In the genomic region with DNA sequence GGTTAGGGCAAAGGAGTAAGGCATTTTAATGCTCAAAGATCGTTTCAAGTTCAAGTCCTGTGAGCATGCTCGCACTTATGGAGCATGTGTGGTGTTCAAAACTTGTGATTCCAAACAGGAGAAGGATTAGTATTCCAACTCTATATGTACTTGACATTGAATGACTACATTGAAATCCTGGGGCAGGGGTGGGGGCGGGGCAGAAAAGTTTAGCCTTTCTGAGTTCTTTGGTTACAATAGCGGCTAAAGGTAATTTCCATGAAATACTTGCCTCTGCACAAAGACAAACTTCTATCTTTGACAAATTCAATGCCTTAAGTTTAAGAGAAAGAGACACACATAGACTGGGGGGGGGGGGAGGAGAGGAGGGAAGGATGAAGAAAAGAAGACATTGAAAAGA, we compare ENCODE assay signal across 9 mouse cellular contexts. TPM values are rescaled to one million over a fixed set of nuclear protein-coding genes. Genes with fewer than 3 reads are reported as not detected.
DNase-seq lines count a peak whose midpoint lies in the region; ATAC-seq and TF ChIP-seq lines count a peak whose summit lies in the region.
"Had no signal": no experiment of that assay in that cellular context is flagged by ENCODE, and none has a peak within 500 bp of the region (broad histone marks: within the 10 kb centered on the region; RNA-seq: fewer than 3 reads in every experiment).

No protein-coding gene starts in this region.

- DNase-seq in liver, postnatal 0 days, result no peak
- DNase-seq in adrenal gland, adult 2 months, result no peak
- DNase-seq in layer of hippocampus, adult 18-20 months (ENCODE audit: low spot score in 2 of 2), result no peak
- DNase-seq in left cerebral cortex, adult 2 months (ENCODE audit: extremely low spot score in 1 of 2, low spot score in 2 of 2), result no peak

- H3K27me3 ChIP-seq in liver, embryonic 12.5 days (replicated peaks), result peaks cover 29% of the 10 kb centered on the region
- peaks cover 28% of the 10 kb centered on the region for H3K27me3 ChIP-seq in liver, postnatal 0 days (ENCODE audit: insufficient read depth, low read length)
- H3K27me3 ChIP-seq in intestine, embryonic 15.5 days (replicated peaks), result 0 out of 2 replicates have a peak, but pooled peaks cover 3% of the 10 kb centered on the region
- H3K27me3 ChIP-seq in neural tube, embryonic 14.5 days (ENCODE audit: control insufficient read depth, insufficient read depth, low read length), result peaks cover 11% of the 10 kb centered on the region

- H3K4me2 ChIP-seq in liver, embryonic 12.5 days, result peak overlapping the region; percentile 74
- H3K4me2 ChIP-seq in liver, postnatal 0 days (ENCODE audit: low read depth, low read length), result no peak overlapping the region
- peak overlapping the region; percentile 100 for H3K4me2 ChIP-seq in intestine, embryonic 15.5 days (replicated peaks)
- H3K4me2 ChIP-seq in neural tube, embryonic 14.5 days (ENCODE audit: low read depth, low read length), result peak overlapping the region; percentile 98

- intact Hi-C loops in left cerebral cortex, adult 2 months (cut with DNase I), result loop anchor here (10.0 kb wide), 1 partner anchor 370 kb away; no protein-coding TSS in a partner anchor

- TF ChIP-seq CTCF in liver, postnatal 0 days (IDR thresholded peaks at IDR 0.05; ENCODE audit: low read depth), result no peak
- no peak for TF ChIP-seq CTCF in embryonic fibroblast, embryonic 13.5 days (IDR thresholded peaks at IDR 0.05; ENCODE audit: borderline replicate concordance, insufficient read depth, low read length)
- TF ChIP-seq CTCF in left cerebral cortex, adult 2 months (IDR thresholded peaks at IDR 0.05), result no peak

- H3K4me3 ChIP-seq in liver, embryonic 12.5 days, result no peak overlapping the region
- no peak overlapping the region for H3K4me3 ChIP-seq in liver, postnatal 0 days (ENCODE audit: low read depth, low read length)
- peak overlapping the region; percentile 48; the same call in 1 of the 2 replicates for H3K4me3 ChIP-seq in embryonic fibroblast, embryonic 13.5 days (ENCODE audit: insufficient read depth, low read length)
- peak overlapping the region; percentile 62; the same call in 1 of the 2 replicates for H3K4me3 ChIP-seq in intestine, embryonic 15.5 days (replicated peaks)
- peak overlapping the region; percentile 79; the same call in 1 of the 2 replicates for H3K4me3 ChIP-seq in neural tube, embryonic 14.5 days (ENCODE audit: low read depth, low read length)
- no peak overlapping the region for H3K4me3 ChIP-seq in left cerebral cortex, adult 2 months

- WGBS in liver, embryonic 12.5 days (ENCODE audit: insufficient replicate concordance), result 40% methylated on average over 4 of the region's 4 CpGs
- WGBS in liver, postnatal 0 days (ENCODE audit: insufficient replicate concordance), result 47% methylated on average over 4 of the region's 4 CpGs
- 48% methylated on average over 4 of the region's 4 CpGs for WGBS in intestine, embryonic 15.5 days
- WGBS in neural tube, embryonic 14.5 days, result 48% methylated on average over 4 of the region's 4 CpGs

- H3K4me1 ChIP-seq in liver, embryonic 12.5 days, result no peaks in the 10 kb centered on the region
- no peaks in the 10 kb centered on the region; the same call in 1 of the 2 replicates for H3K4me1 ChIP-seq in liver, postnatal 0 days (ENCODE audit: insufficient read depth)
- H3K4me1 ChIP-seq in embryonic fibroblast, embryonic 13.5 days (ENCODE audit: control insufficient read depth, insufficient read depth, low read length), result no peaks in the 10 kb centered on the region
- H3K4me1 ChIP-seq in intestine, embryonic 15.5 days (replicated peaks), result no peaks in the 10 kb centered on the region
- H3K4me1 ChIP-seq in neural tube, embryonic 14.5 days (ENCODE audit: control insufficient read depth, insufficient read depth, low read length), result no peaks in the 10 kb centered on the region

- ATAC-seq in liver, embryonic 12.5 days, result no peak
- no peak for ATAC-seq in liver, postnatal 0 days
- ATAC-seq in intestine, embryonic 15.5 days, result no peak
- ATAC-seq in neural tube, embryonic 14.5 days (ENCODE audit: low read depth), result no peak

- no peak for TF ChIP-seq POLR2A in embryonic fibroblast, embryonic 13.5 days (IDR thresholded peaks at IDR 0.05; ENCODE audit: low read depth, low read length)

- TF ChIP-seq EP300 in liver, postnatal 0 days (IDR thresholded peaks at IDR 0.05; ENCODE audit: low read depth), result no peak

- H3K36me3 ChIP-seq in liver, embryonic 12.5 days, result no peaks in the 10 kb centered on the region
- no peaks in the 10 kb centered on the region for H3K36me3 ChIP-seq in liver, postnatal 0 days (replicated peaks; ENCODE audit: insufficient read depth, low read length)
- no peaks in the 10 kb centered on the region for H3K36me3 ChIP-seq in intestine, embryonic 15.5 days
- H3K36me3 ChIP-seq in neural tube, embryonic 14.5 days (ENCODE audit: control insufficient read depth, insufficient read depth, low read length), result no peaks in the 10 kb centered on the region

- no peak overlapping the region for H3K9ac ChIP-seq in liver, embryonic 12.5 days
- H3K9ac ChIP-seq in liver, postnatal 0 days (replicated peaks), result no peak overlapping the region
- H3K9ac ChIP-seq in intestine, embryonic 15.5 days, result no peak overlapping the region; the same call in 1 of the 2 replicates
- H3K9ac ChIP-seq in neural tube, embryonic 14.5 days (replicated peaks; ENCODE audit: low read depth, low read length), result 0 out of 2 replicates have a peak overlapping the region, but pooled peaks have one; percentile 53

- H3K27ac ChIP-seq in liver, embryonic 12.5 days, result no peak overlapping the region
- H3K27ac ChIP-seq in liver, postnatal 0 days (ENCODE audit: low read depth), result no peak overlapping the region
- H3K27ac ChIP-seq in embryonic fibroblast, embryonic 13.5 days (ENCODE audit: insufficient read depth, low read length), result no peak overlapping the region
- no peak overlapping the region for H3K27ac ChIP-seq in intestine, embryonic 15.5 days
- no peak overlapping the region for H3K27ac ChIP-seq in neural tube, embryonic 14.5 days (ENCODE audit: low read depth, low read length)
- H3K27ac ChIP-seq in left cerebral cortex, adult 2 months, result no peak overlapping the region

- H3K9me3 ChIP-seq in liver, embryonic 12.5 days (replicated peaks), result no peaks in the 10 kb centered on the region
- H3K9me3 ChIP-seq in liver, postnatal 0 days (ENCODE audit: low read length), result no peaks in the 10 kb centered on the region
- H3K9me3 ChIP-seq in intestine, embryonic 15.5 days, result no peaks in the 10 kb centered on the region
- no peaks in the 10 kb centered on the region for H3K9me3 ChIP-seq in neural tube, embryonic 14.5 days (ENCODE audit: control insufficient read depth, low read length)

RNA-seq across cellular contexts. Expression of a gene that starts 53.5 kb away (rescaled TPM):
- 0.12 and 0.48 TPM in 2 replicates for polyA plus RNA-seq in liver, embryonic 12.5 days (2016; fragmentation: Nextera tagmentation; extraction: Ambion mirVana)
- 0.01 and 0.06 TPM in 2 replicates for polyA plus RNA-seq in liver, postnatal 0 days (2015; fragmentation: Nextera tagmentation; extraction: Ambion mirVana)
- 11.9 and 41.4 TPM in 2 replicates for polyA plus RNA-seq in embryonic fibroblast, embryonic 13.5 days (2011; ENCODE audit: insufficient read length, low read depth, missing spikeins)
- polyA plus RNA-seq in intestine, embryonic 15.5 days (2015; fragmentation: Nextera tagmentation; extraction: Ambion mirVana), result 6.3 TPM in 2 replicates
- polyA plus RNA-seq in neural tube, embryonic 14.5 days (2014; fragmentation: Nextera tagmentation; extraction: Ambion mirVana), result 5.6 and 6.7 TPM in 2 replicates
- 10 to 100 TPM; 26.1 to 43.7 TPM for total RNA-seq in adrenal gland, adult 2 months (2021)
- 0.74 and 0.88 TPM in 2 replicates for polyA plus RNA-seq in adrenal gland, adult 2 months (2012; rRNA removed)
- 1 to 10 TPM; 4.6 to 5.5 TPM for total RNA-seq in layer of hippocampus, adult 18-20 months (2021)
- total RNA-seq in left cerebral cortex, adult 2 months (2021), result 1 to 10 TPM; 5.5 to 9.1 TPM
- total RNA-seq: granulocyte monocyte progenitor cell, adult 5-6 weeks had no signal

Comparison
In these comparisons a context has a peak if more than half of its experiments do, and no peak if none do; other contexts are left out.
1. H3K4me3 ChIP-seq: peak in embryonic fibroblast, embryonic 13.5 days (single experiment), intestine, embryonic 15.5 days (single experiment) and neural tube, embryonic 14.5 days (single experiment); none in liver, embryonic 12.5 days (single experiment), liver, postnatal 0 days (single experiment) and left cerebral cortex, adult 2 months (single experiment).